In genomic region chr12:87040857-87041256, GRCm38 (mm10) we compare ENCODE assay signal across 13 mouse cellular contexts. TPM values are rescaled to one million over a fixed set of nuclear protein-coding genes. Genes with fewer than 3 reads are reported as not detected.
A peak's percentile ranks its signal among the peaks of the same experiment; 100 is the strongest.
DNase-seq lines count a peak whose midpoint lies in the region; ATAC-seq lines count a peak whose summit lies in the region.
"Had no signal": no experiment of that assay in that cellular context is flagged by ENCODE, and none has a peak within 500 bp of the region (broad histone marks: within the 10 kb centered on the region; RNA-seq: fewer than 3 reads in every experiment).

No protein-coding gene starts in this region.

- ATAC-seq in monocyte, adult 5-6 weeks (replicated peaks; ENCODE audit: insufficient number of reproducible peaks, low FRiP score, low TSS enrichment, poor library complexity, severe bottlenecking): no peak
- ATAC-seq: inflammation-experienced regulatory T-cells, adult 6 months had no signal

- DNase-seq in adrenal gland, postnatal 25 days: peak; percentile 29
- no peak for DNase-seq in adrenal gland, adult 8-10 months
- peak; percentile 85 for DNase-seq in right cerebral cortex, adult 18-20 months
- DNase-seq in right cerebral cortex, postnatal 4 days: no peak
- DNase-seq in left cerebral cortex, postnatal 10 days (ENCODE audit: extremely low spot score in 1 of 2, low spot score in 2 of 2): peak; percentile 32 to 51
- DNase-seq in natural killer cell, adult 2 months (ENCODE audit: low spot score in 2 of 2): no peak
- no peak for DNase-seq in urinary bladder, postnatal 25 days (ENCODE audit: low spot score)
- DNase-seq: gastrocnemius, postnatal 10 days; kidney, postnatal 25 days; liver; thymus, adult 18-20 months had no signal

- intact Hi-C loops in left cerebral cortex, postnatal 10 days (cut with DNase I): no loop called here

RNA-seq across cellular contexts. Expression of gene Tmem63c, which starts 19.7 kb away (rescaled TPM):
- total RNA-seq in adrenal gland, postnatal 25 days (2021): 0.71 and 1.5 TPM in 2 replicates
- total RNA-seq in adrenal gland, adult 8-10 months (2022): 1 to 10 TPM; 2.3 to 4.8 (median 3.1) TPM
- 10 to 100 TPM; 41.9 to 46.4 TPM for total RNA-seq in left cerebral cortex, postnatal 10 days (2021)
- not detected in 3 replicates for total RNA-seq in monocyte, adult 5-6 weeks (2017)

RNA-seq across cellular contexts. Expression of gene Zdhhc22, which starts 50.6 kb away (rescaled TPM):
- total RNA-seq in adrenal gland, postnatal 25 days (2021): 0.86 and 1.9 TPM in 2 replicates
- total RNA-seq in adrenal gland, adult 8-10 months (2022): 1 to 10 TPM; 1.8 to 4.7 (median 3.0) TPM
- total RNA-seq in left cerebral cortex, postnatal 10 days (2021): 10 to 100 TPM; 45.0 to 47.8 TPM
- 0.38 TPM in 1 of 3 replicates, not detected in the others for total RNA-seq in monocyte, adult 5-6 weeks (2017)
- total RNA-seq: gastrocnemius, postnatal 10 days had no signal

Comparison
In these comparisons a context has a peak if more than half of its experiments do, and no peak if none do; other contexts are left out.
1. DNase-seq: peak in adrenal gland, postnatal 25 days (single experiment), right cerebral cortex, adult 18-20 months (single experiment) and left cerebral cortex, postnatal 10 days (2 of 2); none in adrenal gland, adult 8-10 months (single experiment), right cerebral cortex, postnatal 4 days (single experiment), natural killer cell, adult 2 months (0 of 2) and urinary bladder, postnatal 25 days (single experiment).
2. RNA of gene Tmem63c, which starts 19.7 kb away (total RNA-seq): 41.9 to 46.4 TPM in left cerebral cortex, postnatal 10 days; 2.3 to 4.8 TPM in adrenal gland, adult 8-10 months, 0.71 to 1.5 TPM in adrenal gland, postnatal 25 days and not detected in monocyte, adult 5-6 weeks; every median in the first group is over 4 times any median in the second.
3. RNA of gene Zdhhc22, which starts 50.6 kb away (total RNA-seq): 45.0 to 47.8 TPM in left cerebral cortex, postnatal 10 days; 1.8 to 4.7 TPM in adrenal gland, adult 8-10 months, 0.86 to 1.9 TPM in adrenal gland, postnatal 25 days and 0.38 TPM in monocyte, adult 5-6 weeks; every median in the first group is over 4 times any median in the second.